Mouse (Mus musculus) kidney, embryonic 16.5 days (tissue): ENCODE data around the gene Epha4. TPM values are rescaled to one million over a fixed set of nuclear protein-coding genes. Genes with fewer than 3 reads are reported as not detected.

Experiments used
- ATAC-seq: fragments of 200-750 bp; cut with Nextera tagmentation; 2 replicates; pipeline ENCODE4 v1.8.0; 2017; ENCODE audit warnings: moderate TSS enrichment; ENCODE audit not compliant: low FRiP score, low TSS enrichment
- H3K27ac ChIP-seq: fragments of 300-500 bp; sonication (generic); 2 replicates; pipeline ENCODE4 v1.5.1; 2014; ENCODE audit warnings: low read length
- H3K27me3 ChIP-seq: fragments of 300-500 bp; sonication (generic); 2 replicates; pipeline ENCODE4 v1.6.1; 2014; ENCODE audit warnings: low read length, control low read depth, mixed read lengths; ENCODE audit not compliant: insufficient read depth
- H3K36me3 ChIP-seq: fragments of 300-500 bp; sonication (generic); 2 replicates; pipeline ENCODE4 v1.6.1; 2014; ENCODE audit warnings: low read length, control low read depth, mixed read lengths; ENCODE audit not compliant: insufficient read depth
- H3K4me1 ChIP-seq: fragments of 300-500 bp; sonication (generic); 2 replicates; pipeline ENCODE4 v1.6.1; 2014; ENCODE audit warnings: low read length, control low read depth, mixed read lengths; ENCODE audit not compliant: insufficient read depth
- H3K4me2 ChIP-seq: fragments of 300-500 bp; sonication (generic); replicated peaks from 2 replicates; pipeline ENCODE4 v1.6.1; 2014; ENCODE audit warnings: low read depth, low read length
- H3K4me3 ChIP-seq: fragments of 300-500 bp; sonication (generic); 2 replicates; pipeline ENCODE4 v1.5.1; 2014; ENCODE audit warnings: mild to moderate bottlenecking, low read length
- H3K9ac ChIP-seq: fragments of 300-500 bp; sonication (generic); replicated peaks from 2 replicates; pipeline ENCODE4 v1.6.1; 2014; ENCODE audit warnings: low read length
- H3K9me3 ChIP-seq: fragments of 300-500 bp; sonication (generic); 2 replicates; pipeline ENCODE4 v1.6.1; 2016; ENCODE audit warnings: low read length, control low read depth
- WGBS: fragments of 180-500 bp; shearing (Covaris S2); extraction: QIAGEN DNeasy Blood & Tissue Kit; methylation state at CpG from one replicate; pipeline ENCODE4 v1.1.7; 2014; 5-methylcytosine and 5-hydroxymethylcytosine counted together
- polyA plus RNA-seq: library from polyadenylated mRNA; unstranded; fragments of >200 nt; fragmentation: Nextera tagmentation; extraction: Ambion mirVana; gene quantifications from 2 replicates; pipeline ENCODE4 v1.2.1, GENCODE M21; 2015

The Epha4 gene
- polyA plus RNA-seq, 1 experiment from 2014 or later, result 17.0 TPM

DNA sequence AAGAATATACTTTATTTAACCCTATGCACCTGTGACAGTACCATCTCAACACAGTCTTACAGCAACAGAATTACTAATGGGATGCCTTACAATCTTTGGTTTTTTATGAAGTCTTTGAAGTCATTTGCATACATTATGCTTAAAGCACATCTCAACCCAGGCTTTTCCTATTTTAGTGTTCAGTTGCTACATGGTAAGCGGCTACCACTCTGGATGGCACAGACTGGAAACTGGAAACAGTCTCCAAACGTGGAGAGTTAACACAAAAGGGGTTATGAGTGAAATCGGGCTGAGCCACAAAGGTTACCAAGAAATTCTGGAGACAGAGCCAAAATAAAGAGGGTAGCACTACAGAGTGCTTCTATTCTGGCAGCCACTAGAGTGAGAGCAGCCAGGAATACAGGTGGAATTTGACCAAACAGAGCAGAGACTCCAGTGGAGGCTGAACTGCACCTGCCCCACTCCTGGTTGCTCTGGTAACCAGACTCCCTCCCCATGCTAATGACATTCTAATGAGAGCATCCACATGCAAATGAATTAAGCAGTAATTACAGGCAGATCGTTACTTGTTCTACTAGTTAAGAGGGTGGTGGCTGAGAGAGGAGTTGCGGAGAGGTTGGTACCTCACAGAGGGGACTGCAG is 17.2 kb upstream of the Epha4 start:
- Histone ChIP-seq H3K36me3 (no peaks in the 10 kb centered on the region), H3K27me3 (no peaks in the 10 kb centered on the region), H3K4me3 (no peak overlapping the region), H3K4me1 (no peaks in the 10 kb centered on the region), H3K9ac (no peak overlapping the region), H3K27ac (no peak overlapping the region), H3K9me3 (no peaks in the 10 kb centered on the region), H3K4me2 (no peak overlapping the region)
- ATAC-seq, result no peak
- 52% methylated on average over 5 of the region's 5 CpGs for WGBS

DNA sequence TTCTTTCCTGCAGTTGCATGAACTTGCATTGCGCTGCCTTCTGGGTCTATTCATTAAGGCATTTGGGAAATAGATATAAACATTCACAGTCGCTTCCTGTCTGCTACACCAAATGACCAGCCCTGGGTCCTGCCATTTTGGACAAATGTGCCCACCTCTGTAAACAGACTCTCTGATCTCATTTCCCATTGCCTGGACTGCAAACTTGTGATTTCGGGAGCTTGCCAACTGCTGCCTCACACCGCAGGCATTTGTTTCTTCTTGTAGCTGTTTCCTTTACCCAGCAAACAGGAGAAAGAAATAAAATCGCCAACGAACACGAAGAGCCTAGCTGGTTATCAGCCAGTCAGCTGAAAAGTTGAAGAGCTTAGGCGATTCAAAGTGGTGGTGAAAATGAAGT is 10.2 kb upstream of the Epha4 start:
- no peak for ATAC-seq

DNA sequence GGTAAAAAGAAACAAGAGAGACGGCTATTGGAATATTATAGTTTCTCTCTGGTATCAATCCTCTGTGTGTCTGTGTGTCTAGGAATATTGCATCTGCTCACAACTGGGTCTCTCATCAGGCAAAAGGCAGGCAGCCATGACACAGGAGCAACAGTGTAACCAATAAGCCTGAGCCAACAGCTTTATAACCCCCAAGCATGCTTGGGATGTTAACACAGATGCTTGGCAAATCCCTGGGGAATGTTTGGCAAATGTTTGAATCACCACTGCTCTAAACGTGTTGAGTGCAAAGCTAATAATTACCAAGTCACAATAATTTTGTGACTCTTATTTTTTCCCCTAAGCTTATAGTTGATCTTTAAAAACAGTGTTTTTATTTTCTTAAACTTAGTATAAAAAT is 8.5 kb upstream of the Epha4 start:
- no peaks in the 10 kb centered on the region for H3K36me3 ChIP-seq
- 56% methylated on average over 2 of the region's 2 CpGs for WGBS
- H3K4me1 ChIP-seq, result peaks cover 3% of the 10 kb centered on the region; the same call in 1 of the 2 replicates
- no peak overlapping the region for H3K4me3 ChIP-seq
- no peak for ATAC-seq
- H3K9me3 ChIP-seq, result no peaks in the 10 kb centered on the region
- H3K27ac ChIP-seq, result no peak overlapping the region
- no peak overlapping the region for H3K9ac ChIP-seq
- H3K27me3 ChIP-seq, result no peaks in the 10 kb centered on the region
- no peak overlapping the region for H3K4me2 ChIP-seq

More for the DNA sequence above, 10.2 kb upstream of the Epha4 start:
- no peak overlapping the region for H3K4me2 ChIP-seq
- no peak overlapping the region for H3K4me3 ChIP-seq
- no peaks in the 10 kb centered on the region for H3K36me3 ChIP-seq
- H3K4me1 ChIP-seq, result peaks cover 3% of the 10 kb centered on the region; the same call in 1 of the 2 replicates
- no peaks in the 10 kb centered on the region for H3K27me3 ChIP-seq
- WGBS, result 68% methylated on average over 8 of the region's 8 CpGs
- no peaks in the 10 kb centered on the region for H3K9me3 ChIP-seq
- no peak overlapping the region for H3K9ac ChIP-seq
- no peak overlapping the region for H3K27ac ChIP-seq

DNA sequence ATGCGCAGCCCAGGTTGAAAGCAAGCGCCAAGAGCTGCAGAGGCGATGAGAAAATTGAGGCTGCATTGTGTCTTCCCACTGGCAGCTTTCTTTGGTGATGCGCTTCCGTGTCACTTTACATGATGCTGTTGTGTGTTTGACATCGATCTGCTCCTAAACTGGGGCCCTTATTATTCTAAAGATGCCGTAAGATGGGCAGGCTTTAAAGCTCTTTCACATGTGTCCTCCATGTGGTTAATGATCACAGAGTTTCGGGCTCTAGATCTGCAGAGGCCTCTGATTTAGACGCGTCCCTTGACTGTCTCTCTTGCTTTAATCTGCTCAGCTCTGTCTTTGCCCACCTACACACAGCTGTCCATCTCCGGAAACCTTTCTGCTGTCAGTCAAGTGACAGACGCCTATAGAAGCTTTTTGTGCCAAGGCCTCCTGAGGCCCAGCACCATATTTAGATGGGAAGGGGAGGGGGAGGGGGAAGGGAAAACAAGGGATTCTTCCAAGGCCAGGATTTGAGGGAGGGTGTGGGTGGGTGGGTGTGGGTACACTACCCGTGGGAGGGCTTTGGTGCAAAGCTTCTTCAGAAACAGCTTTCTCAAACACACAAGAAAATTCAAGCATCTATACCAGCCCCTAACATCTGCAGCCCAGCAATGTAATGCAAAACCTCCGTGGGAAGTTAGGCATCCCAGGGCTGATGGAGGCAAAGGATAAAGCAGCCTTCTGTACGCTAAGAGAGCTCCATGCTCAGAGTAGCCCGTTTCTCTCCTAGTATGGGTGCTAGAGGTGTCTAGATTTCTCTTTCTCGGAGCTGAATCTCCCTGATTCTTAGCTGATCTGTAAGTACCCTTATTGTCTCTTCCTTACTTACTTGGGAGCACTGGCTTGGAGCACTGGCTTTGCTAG is 7.0 kb upstream of the Epha4 start:
- H3K27me3 ChIP-seq, result no peaks in the 10 kb centered on the region
- peak overlapping the region; percentile 43 for H3K4me2 ChIP-seq
- no peaks in the 10 kb centered on the region for H3K36me3 ChIP-seq
- no peak for ATAC-seq
- no peak overlapping the region for H3K9ac ChIP-seq
- H3K27ac ChIP-seq, result no peak overlapping the region
- WGBS, result 31% methylated on average over 16 of the region's 17 CpGs
- no peak overlapping the region; the same call in 1 of the 2 replicates for H3K4me3 ChIP-seq
- no peaks in the 10 kb centered on the region for H3K9me3 ChIP-seq
- H3K4me1 ChIP-seq, result peaks cover 3% of the 10 kb centered on the region; the same call in 1 of the 2 replicates

DNA sequence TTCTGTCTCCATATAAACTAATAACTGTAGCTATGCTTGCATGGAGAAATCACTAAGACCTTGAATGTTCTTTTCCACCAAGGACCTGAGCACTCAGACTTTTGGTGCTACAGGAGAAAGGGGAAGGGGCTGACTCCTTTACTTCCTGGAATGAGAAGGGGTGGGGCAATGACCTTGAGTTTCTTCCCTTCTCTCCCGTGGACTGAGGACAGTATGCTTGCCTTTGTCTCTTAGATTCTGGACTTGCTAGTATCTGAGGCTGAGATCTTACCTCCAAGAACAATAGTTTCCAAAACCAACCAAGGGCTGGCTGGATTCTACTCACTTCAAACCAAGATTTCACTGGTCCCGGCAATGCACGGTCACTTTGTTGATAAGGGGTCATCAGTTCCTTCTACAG is 3.8 kb upstream of the Epha4 start:
- H3K9me3 ChIP-seq, result no peaks in the 10 kb centered on the region
- no peak overlapping the region for H3K4me2 ChIP-seq
- no peak for ATAC-seq
- H3K27ac ChIP-seq, result no peak overlapping the region
- H3K27me3 ChIP-seq, result no peaks in the 10 kb centered on the region
- H3K9ac ChIP-seq, result no peak overlapping the region
- no peak overlapping the region for H3K4me3 ChIP-seq
- no peaks in the 10 kb centered on the region for H3K36me3 ChIP-seq
- H3K4me1 ChIP-seq, result peaks cover 8% of the 10 kb centered on the region; the same call in 1 of the 2 replicates
- WGBS, result 76% methylated on average over 3 of the region's 3 CpGs

DNA sequence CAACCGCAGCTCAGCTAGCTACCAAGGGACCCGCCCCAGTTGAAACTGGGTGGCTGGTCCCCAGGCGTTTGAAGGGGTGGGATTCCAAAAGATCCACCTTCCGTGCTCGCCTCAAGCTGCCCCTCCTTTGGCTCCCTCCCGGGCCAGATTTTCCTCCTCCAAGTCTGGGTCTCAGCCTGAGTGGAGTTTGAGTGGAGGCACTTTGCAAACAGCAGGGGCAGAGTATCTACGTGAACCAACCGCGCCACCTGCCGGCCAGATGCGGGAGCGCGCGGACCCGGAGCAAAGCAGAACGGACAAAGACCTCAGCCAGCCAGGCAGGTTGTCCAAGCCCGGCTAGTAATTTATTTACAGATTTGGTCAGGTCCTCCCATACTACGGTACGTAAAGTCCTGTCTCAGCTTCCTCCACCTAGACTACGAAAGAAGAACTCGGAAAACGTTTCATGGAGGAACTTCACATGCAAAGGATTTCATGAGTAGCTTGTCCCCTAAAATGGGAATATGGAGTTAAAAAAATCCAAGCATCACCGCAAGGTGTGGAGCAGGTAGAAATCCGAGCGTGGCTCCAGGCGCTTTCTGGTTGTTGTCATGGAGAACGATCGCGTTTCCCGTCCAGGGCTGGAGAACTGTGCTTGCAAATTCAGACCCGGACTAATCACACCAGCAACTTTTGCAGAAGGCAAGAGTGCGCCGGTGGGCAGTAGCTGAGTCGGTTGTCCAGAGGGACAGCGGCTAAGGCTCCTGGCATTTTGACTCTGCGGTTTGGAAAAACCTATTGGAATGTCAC is 1.5 kb upstream of the Epha4 start:
- ATAC-seq, result peak; percentile 63
- no peaks in the 10 kb centered on the region for H3K27me3 ChIP-seq
- peaks cover 19% of the 10 kb centered on the region for H3K4me1 ChIP-seq
- H3K36me3 ChIP-seq, result no peaks in the 10 kb centered on the region
- H3K9me3 ChIP-seq, result no peaks in the 10 kb centered on the region
- peak overlapping the region; percentile 71 for H3K9ac ChIP-seq
- peak overlapping the region; percentile 95 for H3K4me2 ChIP-seq
- H3K4me3 ChIP-seq, result peak overlapping the region; percentile 79
- H3K27ac ChIP-seq, result peak overlapping the region; percentile 67; the same call in 1 of the 2 replicates
- WGBS, result under 1% methylated on average over 36 of the region's 36 CpGs

DNA sequence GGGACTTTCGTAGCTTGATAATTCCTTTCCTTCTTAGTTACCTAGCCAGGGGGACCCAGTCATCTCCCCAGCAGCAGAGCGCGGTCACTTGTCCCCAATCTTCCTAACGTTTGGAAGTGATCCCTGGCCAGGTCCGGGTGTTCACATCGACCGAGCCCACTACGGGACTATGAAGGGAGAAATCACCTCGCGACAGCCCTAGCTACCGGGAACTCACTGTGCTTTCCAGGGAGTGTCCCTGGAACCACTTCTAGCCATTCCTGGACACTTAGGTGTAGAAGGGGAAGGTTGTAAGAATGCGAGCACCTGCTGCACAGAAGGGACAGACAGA is 728 bp upstream of the Epha4 start:
- peak; percentile 17; the same call in 1 of the 2 replicates for ATAC-seq
- Histone ChIP-seq H3K27me3 (no peaks in the 10 kb centered on the region), H3K9me3 (no peaks in the 10 kb centered on the region), H3K4me2 (peak overlapping the region; percentile 95), H3K4me3 (peak overlapping the region; percentile 79), H3K4me1 (peaks cover 26% of the 10 kb centered on the region), H3K27ac (peak overlapping the region; percentile 67), H3K36me3 (no peaks in the 10 kb centered on the region), H3K9ac (peak overlapping the region; percentile 71)
- WGBS, result 0% methylated on average over 12 of the region's 12 CpGs

DNA sequence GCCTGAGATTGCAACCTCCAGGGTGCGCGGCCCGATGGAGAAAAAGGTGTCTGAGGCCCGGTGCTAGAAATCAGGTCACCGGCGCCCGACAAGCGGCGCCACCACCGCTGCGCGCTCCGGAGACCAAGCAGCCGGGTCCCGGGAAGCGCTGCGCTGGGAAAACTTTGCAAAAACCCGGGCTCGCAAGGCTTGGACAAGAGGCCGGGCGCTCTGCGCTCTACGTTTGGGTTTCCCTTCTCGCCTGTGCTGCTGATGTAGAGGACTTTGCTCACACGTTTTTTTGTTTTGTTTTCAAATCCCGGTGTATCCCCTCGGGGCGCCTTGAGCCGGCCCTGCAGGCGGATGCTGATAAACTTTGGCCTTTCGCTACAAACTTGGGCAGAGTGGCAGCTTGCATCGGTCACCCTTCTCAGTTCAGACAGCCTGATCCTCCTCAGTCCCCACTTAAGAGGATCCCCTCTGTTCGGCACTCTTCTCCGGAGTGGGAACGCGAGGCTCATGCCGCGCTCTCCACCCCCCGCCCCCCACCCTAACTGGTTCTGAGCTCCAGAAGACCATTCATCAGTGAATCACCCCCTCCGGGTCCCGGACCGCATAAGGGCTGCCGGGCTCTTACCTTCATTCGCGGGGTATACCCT is 444 bp downstream of the Epha4 start:
- Histone ChIP-seq H3K4me2 (peak overlapping the region; percentile 95), H3K36me3 (no peaks in the 10 kb centered on the region), H3K27ac (peak overlapping the region; percentile 79), H3K4me3 (peak overlapping the region; percentile 79), H3K27me3 (no peaks in the 10 kb centered on the region), H3K9me3 (no peaks in the 10 kb centered on the region), H3K9ac (peak overlapping the region; percentile 78), H3K4me1 (peaks cover 27% of the 10 kb centered on the region)
- peak; percentile 28 for ATAC-seq
- under 1% methylated on average over 45 of the region's 45 CpGs for WGBS

DNA sequence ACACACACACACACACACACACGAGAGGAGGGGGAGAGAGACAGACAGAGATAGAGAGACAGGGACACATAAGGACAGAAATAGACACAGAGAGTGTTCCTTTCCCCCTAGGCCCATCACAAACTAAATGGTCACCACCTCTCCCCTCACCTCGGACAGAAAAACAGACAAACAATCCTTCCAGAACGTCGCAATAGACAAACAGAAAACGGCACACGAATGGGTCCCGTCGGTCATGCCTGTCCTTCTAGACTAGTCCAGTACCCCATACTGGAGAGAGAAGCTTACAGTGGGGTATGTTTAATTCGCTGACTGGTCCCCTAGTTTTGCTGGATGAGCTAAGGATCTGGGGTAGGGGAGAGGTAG is 946 bp downstream of the Epha4 start:
- H3K4me2 ChIP-seq, result peak overlapping the region; percentile 95
- H3K4me3 ChIP-seq, result peak overlapping the region; percentile 79
- peak overlapping the region; percentile 79 for H3K27ac ChIP-seq
- no peaks in the 10 kb centered on the region for H3K9me3 ChIP-seq
- H3K9ac ChIP-seq, result peak overlapping the region; percentile 78
- WGBS, result under 1% methylated on average over 9 of the region's 9 CpGs
- ATAC-seq, result no peak
- H3K4me1 ChIP-seq, result peaks cover 27% of the 10 kb centered on the region
- no peaks in the 10 kb centered on the region for H3K27me3 ChIP-seq
- H3K36me3 ChIP-seq, result peaks cover under 1% of the 10 kb centered on the region; the same call in 1 of the 2 replicates
